Mouse (Mus musculus) right cerebral cortex, adult 2 months (tissue): ENCODE results near the gene Thoc3.

ENCODE experiments used
- DNase-seq, 2 experiments: peaks; one replicate each; pipeline ENCODE4 v3.0.0; 2021 to 2022; ENCODE audit warnings: low spot score in 2 of 2

Thoc3 gene

GRCm38 (mm10) chr13:54443693-54444092, 25.0 kb downstream of the Thoc3 start:
- DNase-seq, result peak; percentile 20 to 31

DNA sequence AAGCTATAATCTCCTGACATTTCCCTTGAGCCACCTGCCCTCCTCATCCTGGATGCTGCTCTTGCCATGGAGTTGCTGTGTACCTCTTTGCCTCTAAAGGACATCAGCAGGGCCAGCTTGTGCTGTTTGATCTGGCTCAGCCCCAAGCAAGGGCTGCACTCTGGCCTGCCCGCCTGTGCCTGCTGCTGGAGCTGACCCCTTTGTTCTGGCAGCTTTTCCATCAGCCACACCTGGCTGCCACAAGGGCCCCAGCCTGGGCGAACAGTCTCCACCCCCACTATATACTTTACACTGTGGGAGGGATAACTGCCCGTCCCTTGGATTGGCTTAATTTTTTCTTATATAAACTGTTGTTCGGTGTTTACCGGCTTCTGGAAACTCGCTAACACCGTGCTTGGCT, 28.7 kb downstream of the Thoc3 start:
- no peak for DNase-seq

GRCm38 (mm10) chr13:54438814-54439213, 29.8 kb downstream of the Thoc3 start:
- DNase-seq, result no peak

GRCm38 (mm10) chr13:54437083-54437482, 31.6 kb downstream of the Thoc3 start:
- DNase-seq, result no peak

- no peak for DNase-seq
These were observed 32.0 kb downstream of the Thoc3 start for GRCm38 (mm10) chr13:54436666-54437065.

GRCm38 (mm10) chr13:54431161-54431560, 37.5 kb downstream of the Thoc3 start:
- no peak for DNase-seq

DNA sequence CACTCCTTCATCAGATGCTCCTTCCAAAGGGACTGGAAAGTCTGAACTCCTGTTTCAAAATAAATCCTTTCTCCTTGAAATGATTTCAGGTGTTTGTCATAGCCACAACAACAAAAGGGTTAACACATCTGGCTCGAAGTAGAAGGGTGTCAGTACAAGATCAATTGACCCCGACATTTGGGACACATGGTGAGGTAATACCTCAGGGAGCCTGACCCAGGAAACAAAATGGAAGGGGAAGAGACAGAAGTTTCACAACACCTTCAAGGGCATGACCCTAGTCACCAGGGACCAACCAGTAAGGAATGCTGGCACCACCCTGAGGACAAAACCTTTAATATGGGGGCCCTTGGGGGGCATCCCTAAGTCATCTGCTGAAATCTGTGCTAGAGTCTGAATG, 38.6 kb downstream of the Thoc3 start:
- no peak for DNase-seq

GRCm38 (mm10) chr13:54428771-54429170, 39.9 kb downstream of the Thoc3 start:
- no peak for DNase-seq

GRCm38 (mm10) chr13:54426781-54427655, 41.6 kb downstream of the Thoc3 start:
- no peak for DNase-seq

GRCm38 (mm10) chr13:54425269-54425668, 43.4 kb downstream of the Thoc3 start:
- no peak for DNase-seq

- no peak for DNase-seq
These were observed 48.4 kb downstream of the Thoc3 start for GRCm38 (mm10) chr13:54420226-54420625.

GRCm38 (mm10) chr13:54418781-54419327, 49.8 kb downstream of the Thoc3 start:
- peak in 1 of 2 experiments; percentile 39 for DNase-seq

GRCm38 (mm10) chr13:54415059-54415458, 53.6 kb downstream of the Thoc3 start:
- no peak for DNase-seq

DNA sequence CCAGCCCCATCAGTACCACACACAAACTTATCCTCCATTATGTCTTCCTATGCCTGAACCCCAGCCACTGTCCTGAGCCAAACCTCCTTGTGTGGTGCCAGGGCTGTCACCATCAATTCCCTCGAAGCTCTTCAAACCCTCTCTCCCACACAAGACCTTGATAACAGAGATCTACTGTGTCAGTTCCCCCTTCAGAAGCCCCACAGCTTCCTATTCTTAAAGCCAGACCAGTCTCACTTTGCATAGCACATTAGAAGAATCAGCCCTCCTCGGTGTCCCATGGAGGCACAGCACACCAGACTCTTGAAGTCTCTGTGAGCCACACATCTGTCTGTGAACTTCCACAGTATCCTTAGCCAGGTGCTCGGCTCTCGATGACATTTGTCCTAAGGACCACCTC, 55.9 kb downstream of the Thoc3 start:
- no peak for DNase-seq

DNA sequence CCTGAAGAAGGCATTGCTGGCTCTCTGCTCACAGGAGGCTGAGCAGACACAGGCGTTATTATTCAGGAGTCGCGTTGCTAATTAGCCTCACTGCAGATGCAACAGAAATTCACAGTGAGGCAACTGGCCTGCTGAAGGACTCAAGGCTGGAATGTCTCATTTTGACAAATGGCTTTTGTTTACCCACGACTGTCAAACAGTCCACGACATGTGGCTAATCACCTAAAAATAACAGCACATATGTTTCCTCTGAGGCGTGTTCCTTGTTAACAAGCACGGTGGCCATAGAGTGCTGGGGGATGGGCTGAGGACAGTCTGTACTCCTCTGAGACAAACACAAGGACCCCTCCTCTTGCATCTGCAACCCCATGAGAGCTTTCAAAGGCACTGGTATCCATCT, 56.4 kb downstream of the Thoc3 start:
- DNase-seq, result no peak

DNA sequence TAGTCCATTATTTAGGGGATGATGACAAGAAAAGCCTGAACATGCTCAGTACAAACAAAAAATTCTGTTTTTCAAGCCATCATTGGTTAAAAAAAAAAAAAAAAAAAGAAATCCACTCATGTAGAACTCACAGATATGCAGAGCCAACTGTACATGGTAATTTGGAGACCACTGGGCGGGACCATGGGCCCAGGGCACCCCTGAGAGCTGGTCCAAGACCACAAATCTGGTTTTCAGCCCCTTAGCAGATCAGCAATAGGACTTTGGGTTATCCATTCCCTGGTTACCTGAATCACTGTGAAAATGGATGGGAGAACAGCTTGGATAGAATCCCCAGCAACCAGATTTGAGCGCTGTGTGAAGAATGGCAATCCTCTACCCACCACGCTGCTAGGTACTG, 57.0 kb downstream of the Thoc3 start:
- no peak for DNase-seq
